Mouse (Mus musculus) heart, postnatal 14 days (tissue): Measurements from ENCODE around the gene Usp21. TPM values are rescaled to one million over a fixed set of nuclear protein-coding genes. Genes with fewer than 3 reads are reported as not detected.
A peak's percentile ranks its signal among the peaks of the same experiment; 100 is the strongest.
"Not testable (repeated sequence)": the region's sequence is repeated elsewhere in the genome, so short reads cannot be mapped to it uniquely, and the experiment has no call there.

Experiments
- DNase-seq, 2 experiments: peaks; one replicate each; pipeline ENCODE4 v3.0.0; 2021 to 2022
- intact Hi-C: fragments of 180-260 bp; cut with DNase I; formaldehyde crosslinking; loops from one replicate; pipeline ENCODE4 v1.15.1; 2025
- long read RNA-seq, 2 experiments: library from polyadenylated mRNA; stranded (forward); transcript quantifications; one replicate each; pipeline ENCODE4 v2.0.0; 2021
- total RNA-seq, 2 experiments: library from RNA; stranded (reverse); gene quantifications; 2 replicates each; pipeline ENCODE4 v1.2.3; 2021

Usp21 gene
- 10 to 100 TPM; 20.0 to 22.4 TPM for total RNA-seq
- long read RNA-seq, experiment 1, transcript Usp21-201 (13 exons, 2,219 nt): major isoform, 23 of 35 reads
- long read RNA-seq, experiment 1, partial matches to known transcripts: 4 of 35 reads
- long read RNA-seq, experiment 1, other reads (novel, unspliced or antisense): 5 of 35 reads
- long read RNA-seq, experiment 2, transcript Usp21-201 (13 exons, 2,219 nt): major isoform, 24 of 32 reads
- long read RNA-seq, experiment 2, partial matches to known transcripts: 0 of 32 reads
- long read RNA-seq, experiment 2, other reads (novel, unspliced or antisense): 4 of 32 reads

DNA sequence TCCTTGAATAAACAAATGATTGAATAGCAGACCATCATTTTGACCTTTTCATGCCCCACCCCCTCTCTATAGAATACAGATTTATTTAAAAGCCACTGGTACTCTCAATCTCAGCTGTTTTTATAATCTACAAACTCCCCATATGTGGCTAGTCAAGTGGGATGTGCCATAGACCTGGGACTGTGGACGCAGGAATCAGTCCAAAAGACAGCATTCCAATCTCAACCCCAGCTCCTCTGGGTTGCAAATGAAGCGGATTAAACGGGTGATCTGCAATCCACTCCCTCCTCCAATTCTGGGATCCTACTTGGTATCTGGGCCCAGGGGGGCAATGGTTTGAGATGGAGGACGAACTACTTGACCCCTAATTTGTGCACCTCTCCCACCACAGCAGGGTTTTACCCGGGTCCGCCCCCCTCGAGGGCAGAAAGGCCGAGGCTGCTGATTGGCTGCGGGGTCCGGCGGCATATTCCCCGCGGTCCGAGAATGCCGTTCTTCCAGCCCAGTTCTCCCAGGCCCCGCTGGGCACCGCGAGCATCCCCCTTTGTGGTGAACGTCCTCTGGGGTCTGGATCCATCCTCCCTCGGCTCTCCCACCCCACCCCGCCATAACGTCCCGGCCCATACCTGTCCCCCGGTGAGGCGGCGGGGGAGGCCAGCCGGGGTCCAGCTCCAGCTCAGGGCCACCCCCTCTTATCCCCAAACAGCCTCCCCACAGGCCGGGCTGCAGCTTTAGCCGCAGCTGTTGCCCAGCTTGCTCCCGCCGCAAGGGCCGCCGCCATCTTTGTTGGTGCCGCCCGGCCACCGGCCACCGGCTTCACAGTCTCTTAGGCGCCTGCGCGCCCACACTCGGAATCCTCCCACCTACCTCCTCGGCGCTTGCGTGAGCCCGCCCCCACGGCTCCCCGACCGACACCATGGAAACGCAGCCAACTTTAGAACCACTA, at the start of gene Usp21:
Usp21 (minus strand) TSS at position 856 of the 946 bp plus-strand sequence.
- intact Hi-C loops: no loop called here

DNA sequence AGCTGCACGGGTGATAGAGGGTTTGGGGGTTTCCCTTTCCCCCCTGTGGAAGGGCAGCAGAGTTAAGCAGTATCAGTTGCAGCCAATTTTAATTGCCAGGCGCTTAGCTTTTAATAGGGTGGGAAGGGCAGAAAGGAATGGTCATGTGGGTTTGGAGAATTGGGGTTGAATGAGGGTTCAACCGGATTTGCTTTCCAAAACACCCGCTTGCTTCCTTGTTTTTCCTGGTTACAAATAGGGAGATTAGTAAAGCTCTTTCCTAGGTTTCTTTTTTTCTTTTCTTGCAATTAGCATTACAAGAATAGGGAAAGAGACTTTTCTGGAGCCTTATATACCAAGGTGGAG, 42.4 kb upstream of the Usp21 start:
- DNase-seq: no peak
- intact Hi-C loops: no loop called here

More for the DNA sequence above, at the start of gene Usp21:
- peak; percentile 95 to 97 for DNase-seq

DNA sequence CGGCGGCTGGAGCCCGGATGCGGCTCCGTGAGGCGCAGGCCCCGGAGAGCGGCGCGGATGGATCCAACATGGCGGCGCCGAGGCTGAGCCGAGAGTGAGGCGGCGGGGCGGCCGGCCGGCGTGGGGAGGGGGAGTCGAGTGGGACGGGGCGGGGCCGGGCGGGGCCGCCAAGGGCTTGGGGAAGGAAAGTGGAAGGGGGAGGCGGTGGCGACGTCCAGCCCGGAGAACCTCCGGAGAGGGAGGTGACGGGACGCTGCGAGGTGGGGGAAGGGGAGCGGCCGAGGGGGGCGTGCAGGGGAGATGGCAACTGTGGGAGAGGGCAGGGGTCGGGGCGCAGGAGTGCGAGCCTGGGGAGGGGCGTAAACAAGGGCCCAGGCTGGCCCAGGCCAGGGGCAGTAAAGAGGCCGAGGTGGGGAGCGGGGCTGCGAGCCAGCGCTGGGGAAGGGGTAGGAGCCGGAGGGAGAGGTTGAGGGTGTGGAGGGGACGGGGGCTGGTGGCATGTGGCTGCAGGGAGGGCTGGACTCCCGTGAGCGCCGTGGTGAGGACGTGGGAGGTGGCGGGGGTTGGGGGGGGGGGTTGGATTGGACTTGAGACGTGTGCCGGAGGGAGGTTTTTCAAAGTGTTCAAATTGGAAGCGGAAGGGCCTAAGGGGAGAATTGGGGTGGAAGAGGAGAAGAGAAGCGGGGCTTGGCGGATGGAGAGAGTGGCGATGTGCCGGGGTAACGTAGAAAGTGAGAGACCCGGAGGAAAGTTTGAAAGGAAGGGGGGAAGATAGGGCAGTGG, 41.8 kb upstream of the Usp21 start:
- intact Hi-C loops: loop anchor here (2.0 kb wide), 1 partner anchor 17 kb away; no protein-coding TSS in a partner anchor
- DNase-seq: peak; percentile 82 to 88

DNA sequence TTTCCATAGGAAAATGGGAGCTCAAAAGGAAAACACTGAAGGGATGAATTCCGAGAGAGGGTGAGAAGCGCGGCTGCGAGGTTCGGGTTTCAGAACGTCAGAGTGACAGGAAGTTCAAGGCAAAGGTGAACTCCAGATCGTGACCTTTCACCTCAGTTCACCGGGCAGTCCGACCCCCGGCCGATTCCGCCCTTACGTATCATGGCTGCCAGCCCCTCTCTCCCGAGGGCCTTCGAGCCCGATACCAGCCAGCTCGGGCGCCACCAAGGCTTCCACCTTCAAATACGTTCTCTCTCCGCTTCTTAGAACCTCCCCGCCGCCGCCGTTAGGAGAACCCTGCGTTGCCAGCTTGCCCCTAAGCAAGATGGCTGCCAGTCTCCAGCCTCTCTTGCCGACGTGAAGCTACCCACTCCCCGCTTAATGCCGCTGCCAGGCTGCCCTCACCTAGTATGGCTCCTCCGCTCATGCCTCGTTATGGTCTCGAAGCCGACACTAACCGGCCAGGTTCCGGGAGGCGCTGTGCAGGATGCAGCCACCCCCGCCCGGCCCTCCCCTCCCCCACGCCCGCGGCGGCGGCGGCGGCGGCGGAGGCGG, 41.1 kb upstream of the Usp21 start, which contains the start of gene Dedd:
Dedd (plus strand) TSS at position 307 of the 594 bp plus-strand sequence.
- intact Hi-C loops: loop anchor here (2.0 kb wide), 1 partner anchor 18 kb away; no protein-coding TSS in a partner anchor
- DNase-seq: peak; percentile 88 to 89

DNA sequence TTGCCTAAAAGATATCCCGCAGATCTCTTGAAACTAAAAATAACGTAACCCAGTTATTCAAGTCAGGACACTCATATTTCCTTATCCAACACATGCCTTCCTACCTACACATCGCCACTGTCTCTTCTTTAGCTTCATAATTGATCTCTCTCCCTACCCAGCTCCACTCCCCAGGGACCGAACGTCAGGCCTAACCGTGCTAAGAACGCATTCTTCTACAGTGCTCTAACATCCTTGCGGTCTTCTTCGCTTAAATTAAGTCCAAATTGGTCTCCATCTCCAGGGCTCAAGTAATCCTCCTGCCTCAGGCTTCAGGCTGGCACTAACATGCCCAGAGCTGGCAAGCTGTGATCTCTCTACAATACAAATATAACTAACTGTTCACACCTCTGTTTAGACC, 40.5 kb upstream of the Usp21 start:
- intact Hi-C loops: loop anchor here (2.0 kb wide), 1 partner anchor 19 kb away; no protein-coding TSS in a partner anchor
- peak in 1 of 2 experiments; percentile 5 for DNase-seq

DNA sequence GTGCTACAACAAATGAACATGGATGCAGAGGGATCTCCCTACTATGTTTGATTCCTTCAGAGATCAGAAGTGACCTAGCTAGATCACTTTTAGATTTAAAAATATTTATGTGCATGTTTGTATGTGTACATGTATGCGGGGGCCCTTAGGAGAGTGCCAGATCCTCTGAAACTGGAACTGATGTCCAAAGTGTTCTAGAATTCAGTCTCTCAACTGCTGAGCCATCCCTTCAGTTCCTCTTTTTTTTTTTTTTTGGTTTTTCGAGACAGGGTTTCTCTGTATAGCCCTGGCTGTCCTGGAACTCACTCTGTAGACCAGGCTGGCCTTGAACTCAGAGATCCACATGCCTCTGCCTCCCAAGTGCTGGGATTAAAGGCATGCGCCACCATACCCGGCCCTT, 38.8 kb upstream of the Usp21 start:
- intact Hi-C loops, DNase-seq: not testable (repeated sequence)

DNA sequence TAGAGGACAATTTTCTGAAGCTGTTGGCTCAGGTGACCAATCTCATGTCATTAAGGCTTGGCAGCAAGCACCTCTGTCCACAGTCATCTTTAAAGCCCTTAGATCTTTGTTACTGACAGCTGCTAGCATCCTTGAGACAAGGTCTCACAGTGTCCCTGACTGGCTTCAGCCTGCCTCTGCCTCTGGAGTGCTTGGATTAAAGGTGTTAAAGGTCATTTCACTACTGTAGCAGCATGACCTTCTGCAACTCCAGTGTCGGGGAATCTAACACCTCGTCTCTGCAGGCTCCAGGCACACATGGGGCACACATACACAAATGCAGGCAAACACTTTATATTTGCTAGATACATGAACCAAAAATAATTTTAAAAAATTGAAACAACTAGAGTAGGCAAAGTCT, 37.8 kb upstream of the Usp21 start:
- intact Hi-C loops: no loop called here

DNA sequence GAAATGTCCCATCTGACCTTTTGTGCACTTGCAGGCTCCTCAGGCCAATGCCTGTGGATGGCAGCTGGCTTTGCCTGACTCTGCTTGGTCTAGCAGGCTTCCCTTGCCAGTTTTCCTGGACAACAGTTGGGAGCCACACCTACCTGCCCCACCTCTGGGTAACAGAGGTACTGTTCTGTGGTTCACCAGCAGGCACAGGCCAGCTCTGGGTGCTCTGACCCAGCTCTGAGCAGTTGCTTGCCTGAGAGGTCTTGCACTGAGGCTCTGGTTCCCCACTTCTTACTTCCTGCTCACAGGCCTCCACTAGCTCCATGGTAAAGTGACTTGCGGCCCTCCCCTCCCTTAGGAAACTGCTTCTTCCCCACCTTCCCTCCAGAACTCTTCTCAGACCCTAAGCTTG, 34.2 kb upstream of the Usp21 start:
- no peak for DNase-seq
- intact Hi-C loops: loop anchor here (2.0 kb wide), 1 partner anchor 33 kb away; no protein-coding TSS in a partner anchor

More for the DNA sequence above, 37.8 kb upstream of the Usp21 start:
- DNase-seq: no peak

DNA sequence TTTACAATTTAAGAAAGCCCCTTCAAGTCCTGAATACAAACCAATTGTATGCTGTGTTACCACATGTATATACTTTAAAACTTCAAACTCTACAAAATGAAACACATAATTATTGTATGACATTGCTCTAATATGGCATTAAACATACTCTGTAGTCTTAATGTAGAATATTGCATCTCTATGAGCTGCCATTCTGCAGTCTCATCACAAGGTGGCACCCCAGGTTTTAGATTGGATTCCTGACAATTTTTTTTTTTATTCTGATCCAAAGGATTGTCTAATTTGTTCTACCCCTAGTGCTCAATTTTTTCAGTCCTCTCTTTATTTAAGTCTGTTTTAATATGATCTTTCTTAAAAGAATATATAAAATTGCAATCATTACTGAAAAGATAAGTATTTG, 33.6 kb upstream of the Usp21 start:
- intact Hi-C loops: no loop called here
- DNase-seq: peak in 1 of 2 experiments; percentile 38

DNA sequence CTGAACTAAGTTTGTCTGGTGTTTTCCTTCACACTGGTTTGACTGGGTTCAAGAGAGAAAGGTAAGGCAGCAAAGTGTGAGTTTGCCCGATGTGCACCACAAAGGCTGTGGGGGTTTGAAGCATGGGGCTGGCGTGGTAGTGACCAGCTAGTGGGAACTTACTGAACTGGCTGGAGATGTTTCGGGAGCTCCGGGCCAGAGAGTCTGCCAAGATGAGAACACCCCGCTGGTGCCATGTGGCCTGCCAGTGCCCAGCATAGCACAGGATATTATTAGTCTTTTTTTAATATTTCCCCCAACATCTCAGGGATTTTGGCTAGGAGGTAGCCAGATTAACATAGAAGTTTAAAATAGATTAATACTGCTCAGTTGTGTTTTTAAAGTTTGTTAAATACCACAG, 32.4 kb upstream of the Usp21 start:
- intact Hi-C loops: no loop called here
- DNase-seq: no peak

DNA sequence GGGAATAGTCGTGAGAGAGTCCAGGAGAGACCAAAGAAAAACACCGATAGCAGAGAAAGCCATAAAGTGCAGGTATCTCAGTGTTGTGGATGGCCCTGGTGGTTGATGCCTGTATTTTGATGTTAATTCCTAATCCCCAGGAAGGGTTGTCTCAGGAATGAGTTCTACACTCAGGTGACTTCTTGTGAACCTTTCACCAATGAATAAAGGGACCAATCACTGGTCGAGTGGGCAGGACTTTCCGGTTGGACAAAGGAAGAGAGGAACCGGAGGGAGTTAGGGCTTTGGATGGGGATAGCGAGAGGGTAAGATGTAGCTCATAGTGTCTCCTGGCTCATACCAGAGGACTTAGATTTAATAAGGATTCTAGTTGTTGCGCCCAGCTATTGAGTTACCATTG, 32.0 kb upstream of the Usp21 start:
- intact Hi-C loops: no loop called here
- no peak for DNase-seq

DNA sequence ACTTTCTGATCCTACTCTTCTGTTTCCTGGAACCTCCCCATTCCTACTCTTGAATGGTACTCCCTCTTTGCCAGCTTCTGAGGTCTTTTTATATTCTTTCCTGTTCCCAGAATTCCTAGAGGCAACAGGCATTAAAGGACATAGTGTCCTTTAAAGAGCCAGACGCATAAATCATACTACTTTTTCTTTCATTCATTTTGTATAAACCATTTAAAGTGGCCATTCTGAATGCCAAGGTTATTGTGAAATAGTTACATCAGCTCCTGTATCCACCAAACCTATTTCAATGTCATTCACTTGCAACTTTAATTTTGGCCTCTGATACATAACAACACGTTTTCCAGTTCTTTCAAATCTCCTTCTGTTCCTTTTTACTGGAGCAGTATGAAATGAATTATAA, 21.5 kb upstream of the Usp21 start:
- intact Hi-C loops: no loop called here

DNA sequence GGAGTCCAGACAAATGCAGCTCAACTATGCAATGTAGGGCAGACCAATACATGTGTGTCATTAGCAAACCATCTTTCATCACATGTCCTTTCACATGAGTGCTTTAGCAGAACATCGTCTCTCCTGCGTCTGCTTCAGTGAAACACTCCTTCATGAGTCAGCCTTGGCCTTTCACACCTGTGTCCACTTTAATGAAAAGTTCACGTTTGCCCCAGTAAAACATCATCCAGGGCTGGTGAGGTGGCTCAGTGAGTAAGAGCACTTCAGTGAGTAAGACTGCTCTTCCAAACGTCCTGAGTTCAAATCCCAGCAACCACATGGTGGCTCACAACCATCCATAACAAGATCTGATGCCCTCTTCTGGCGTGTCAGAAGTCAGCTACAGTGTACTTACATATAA, 18.4 kb upstream of the Usp21 start:
- DNase-seq, intact Hi-C loops: not testable (repeated sequence)

More for the DNA sequence above, 21.5 kb upstream of the Usp21 start:
- no peak for DNase-seq

DNA sequence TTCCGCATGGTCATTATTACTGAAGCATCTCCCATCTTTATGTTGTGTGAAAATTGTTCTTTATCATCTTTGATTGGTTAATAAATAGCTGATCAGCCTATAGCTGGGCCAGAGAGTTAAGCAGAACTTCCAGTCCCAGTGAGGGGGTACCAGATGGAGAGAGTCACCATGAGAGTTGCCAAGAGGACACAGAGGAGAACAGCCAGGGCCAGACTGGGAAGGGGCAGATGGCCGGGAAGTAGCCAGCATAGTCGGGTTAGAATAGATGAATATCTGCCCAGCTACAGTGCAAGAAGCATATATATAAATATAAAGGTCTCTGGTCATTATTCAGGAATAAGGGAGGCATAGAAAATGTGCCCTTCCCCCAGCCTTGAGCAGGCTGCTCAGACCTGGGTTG, 10.4 kb upstream of the Usp21 start:
- intact Hi-C loops: no loop called here
- DNase-seq: no peak

DNA sequence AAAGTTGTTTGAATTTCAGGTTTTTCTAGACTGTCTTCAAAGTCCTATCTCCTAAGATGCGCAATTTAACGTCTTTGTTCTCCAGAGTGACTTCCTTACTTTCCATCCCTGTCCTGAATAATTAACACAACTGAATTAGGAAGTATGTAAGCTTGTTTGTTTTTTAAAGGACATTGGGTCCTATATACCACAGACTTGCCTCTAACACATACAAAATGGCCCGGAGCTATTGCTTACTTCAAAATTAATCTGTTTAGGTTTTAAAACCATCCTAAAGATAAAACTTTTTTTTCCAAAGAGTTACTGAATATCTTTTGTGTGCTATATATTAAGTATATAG, 7.2 kb upstream of the Usp21 start:
- intact Hi-C loops: no loop called here
- no peak for DNase-seq

DNA sequence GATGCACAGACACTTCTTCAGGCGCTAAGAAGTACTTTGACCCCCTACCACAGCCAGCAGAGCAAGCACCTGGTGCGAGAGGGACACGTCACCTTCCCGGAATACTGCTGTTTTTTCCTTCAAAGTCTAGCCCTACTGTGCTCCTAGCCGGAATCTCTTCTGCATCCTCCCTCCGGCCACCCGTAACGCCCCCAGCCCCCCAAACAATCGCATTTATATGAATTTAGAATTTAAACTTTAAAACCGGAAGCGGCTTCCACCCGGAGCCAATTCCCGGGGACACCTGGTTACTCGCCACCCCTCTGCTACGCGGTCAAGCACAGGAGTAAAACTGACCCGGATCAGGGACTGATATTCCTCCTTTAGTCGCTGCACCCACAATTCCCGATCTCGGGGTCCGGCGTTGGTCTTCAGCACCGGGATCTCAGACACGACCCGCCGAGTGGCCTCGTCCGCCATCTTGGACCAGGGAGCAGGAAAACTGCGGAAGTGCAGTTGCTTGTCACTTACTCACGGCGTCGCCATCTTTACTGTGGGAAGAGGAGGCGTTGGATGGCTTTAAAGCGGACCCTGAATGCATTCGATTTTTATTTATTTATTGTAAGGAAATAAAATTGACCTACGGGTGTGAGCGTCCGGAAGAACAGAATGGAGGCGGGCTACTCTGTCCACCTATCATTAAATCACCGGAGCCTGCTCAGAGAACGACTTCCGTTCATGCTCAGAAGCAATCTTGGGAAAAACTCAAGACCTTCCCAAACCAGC, 6.7 kb upstream of the Usp21 start, which contains the start of gene Ufc1:
Ufc1 (minus strand) TSS at position 727 of the 765 bp plus-strand sequence.
- DNase-seq: peak; percentile 79 to 81
- intact Hi-C loops: no loop called here

DNA sequence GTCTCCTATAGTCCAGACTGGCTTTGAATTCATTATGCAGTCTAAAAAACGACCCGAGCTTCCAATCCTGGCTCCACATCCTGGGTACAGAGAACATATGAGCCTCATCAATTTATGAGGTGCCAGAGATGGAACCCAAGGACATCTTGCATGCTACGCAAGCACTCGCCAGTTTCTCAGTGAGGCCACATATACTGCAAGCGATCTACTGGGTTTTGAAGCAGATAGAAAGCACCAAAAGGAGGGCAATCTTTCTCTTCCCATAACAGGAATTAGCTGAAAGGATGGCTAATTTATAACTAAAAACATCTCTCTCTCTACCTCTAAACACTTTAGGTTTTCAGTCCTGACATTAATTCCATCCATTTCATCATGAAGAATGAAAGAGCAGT, 6.1 kb upstream of the Usp21 start:
- intact Hi-C loops: no loop called here
- no peak for DNase-seq

DNA sequence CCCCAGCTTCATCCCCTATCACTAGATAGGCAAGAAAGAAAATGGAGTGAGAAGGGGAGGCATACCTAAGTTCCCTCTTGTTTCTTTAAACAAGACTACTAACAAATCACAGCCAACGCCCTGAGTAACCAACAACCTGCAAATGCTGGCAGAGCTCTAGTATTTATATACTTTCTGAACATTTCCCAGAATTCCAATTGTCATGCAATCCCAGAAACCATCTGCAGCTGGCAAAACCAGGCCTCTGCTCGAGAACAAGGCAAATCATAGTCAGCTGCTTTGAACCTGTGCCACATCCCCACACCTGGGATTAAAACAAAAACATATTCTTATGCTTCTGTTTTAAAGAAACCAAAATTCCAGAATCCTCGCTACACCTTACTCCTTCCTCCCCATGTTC, 5.6 kb upstream of the Usp21 start:
- intact Hi-C loops: no loop called here
- no peak for DNase-seq

DNA sequence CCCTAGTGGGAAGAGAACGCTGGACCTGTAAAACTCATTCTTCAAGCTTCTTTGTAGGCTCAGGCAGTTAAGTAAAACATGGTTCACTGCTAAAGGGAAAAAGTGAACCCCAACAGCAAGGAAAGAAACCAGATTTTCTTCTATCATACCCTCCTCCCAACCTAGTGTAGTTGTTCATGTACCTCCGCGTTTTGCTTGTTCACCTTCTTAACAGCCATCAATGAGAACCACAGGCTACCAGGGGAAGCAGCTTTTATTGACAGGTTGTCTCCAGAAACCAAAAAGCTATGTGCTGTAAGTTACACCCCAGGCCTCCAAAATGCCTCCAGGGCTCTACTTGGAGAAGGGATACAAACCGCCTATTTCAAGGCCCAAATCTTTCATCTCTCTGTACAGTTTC, 537 bp upstream of the Usp21 start:
- intact Hi-C loops: no loop called here
- no peak for DNase-seq
